Mouse (Mus musculus) neural tube, embryonic 11.5 days (tissue): ENCODE measurements around the gene Gm9573. TPM values are rescaled to one million over a fixed set of nuclear protein-coding genes. Genes with fewer than 3 reads are reported as not detected.

Experiments used
- ATAC-seq: fragments of 200-750 bp; cut with Nextera tagmentation; 2 replicates; pipeline ENCODE4 v1.8.0; 2017; ENCODE audit warnings: moderate number of reproducible peaks, mild to moderate bottlenecking, moderate TSS enrichment, moderate library complexity; ENCODE audit not compliant: insufficient read depth, low FRiP score, low TSS enrichment
- DNase-seq: peaks from one replicate; pipeline ENCODE4 v3.0.0-alpha.2; 2015; ENCODE audit warnings: low spot score
- H3K27ac ChIP-seq: fragments of 300-500 bp; sonication (generic); 2 replicates; pipeline ENCODE4 v1.5.1; 2014; ENCODE audit warnings: low read depth, mild to moderate bottlenecking, low read length
- H3K27me3 ChIP-seq: fragments of 300-500 bp; sonication (generic); 2 replicates; pipeline ENCODE4 v1.6.1; 2014; ENCODE audit warnings: mild to moderate bottlenecking, low read length, mixed read lengths; ENCODE audit not compliant: control insufficient read depth, insufficient read depth
- H3K36me3 ChIP-seq: fragments of 300-500 bp; sonication (generic); 2 replicates; pipeline ENCODE4 v1.6.1; 2014; ENCODE audit warnings: mild to moderate bottlenecking, low read length, moderate library complexity, mixed read lengths; ENCODE audit not compliant: control insufficient read depth, insufficient read depth
- H3K4me1 ChIP-seq: fragments of 300-500 bp; sonication (generic); 2 replicates; pipeline ENCODE4 v1.6.1; 2014; ENCODE audit warnings: low read length, mixed read lengths; ENCODE audit not compliant: control insufficient read depth, insufficient read depth
- H3K4me2 ChIP-seq: fragments of 300-500 bp; sonication (generic); 2 replicates; pipeline ENCODE4 v1.6.1; 2014; ENCODE audit warnings: low read depth, mild to moderate bottlenecking, moderate library complexity
- H3K4me3 ChIP-seq: fragments of 300-500 bp; sonication (generic); 2 replicates; pipeline ENCODE4 v1.5.1; 2014; ENCODE audit warnings: low read depth, low read length
- H3K9ac ChIP-seq: fragments of 300-500 bp; sonication (generic); 2 replicates; pipeline ENCODE4 v1.6.1; 2014; ENCODE audit warnings: mild to moderate bottlenecking, low read length
- H3K9me3 ChIP-seq: fragments of 300-500 bp; sonication (generic); 2 replicates; pipeline ENCODE4 v1.6.1; 2016; ENCODE audit warnings: low read length; ENCODE audit not compliant: control insufficient read depth
- WGBS: fragments of 180-500 bp; shearing (Covaris S2); extraction: QIAGEN DNeasy Blood & Tissue Kit; methylation state at CpG from one replicate; pipeline ENCODE4 v1.1.7; 2014; 5-methylcytosine and 5-hydroxymethylcytosine counted together
- polyA plus RNA-seq: library from polyadenylated mRNA; unstranded; fragments of >200 nt; fragmentation: Nextera tagmentation; extraction: Ambion mirVana; gene quantifications from 2 replicates; pipeline ENCODE4 v1.2.1, GENCODE M21; 2014

The Gm9573 gene
- polyA plus RNA-seq, 1 experiment from 2014 or later = not detected

DNA sequence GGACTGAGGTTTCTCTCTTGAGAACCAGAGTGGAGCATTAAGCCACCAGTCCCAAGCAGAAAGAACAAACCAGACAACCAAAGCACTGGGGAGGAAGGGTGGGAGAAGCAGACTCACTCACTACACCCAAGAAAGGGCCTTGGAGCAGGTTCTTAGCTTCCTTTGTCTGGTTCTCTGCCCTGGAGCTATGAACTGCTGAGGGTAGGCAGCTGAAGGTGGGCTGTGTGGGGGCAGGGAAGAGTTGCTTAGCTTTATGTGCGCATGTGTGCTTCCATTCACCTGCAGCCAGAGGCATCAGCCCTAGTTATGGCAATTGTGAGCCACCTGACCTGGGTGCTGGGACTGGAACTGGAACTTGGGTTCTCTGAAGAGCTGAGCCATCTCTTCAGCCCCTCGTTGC, 26.6 kb upstream of the Gm9573 start:
- ATAC-seq = no peak
- no peaks in the 10 kb centered on the region for H3K27me3 ChIP-seq
- H3K4me3 ChIP-seq = no peak overlapping the region
- no peak overlapping the region for H3K4me2 ChIP-seq
- no peak overlapping the region for H3K9ac ChIP-seq
- H3K27ac ChIP-seq = no peak overlapping the region
- 85% methylated on average over 2 of the region's 2 CpGs for whole genome bisulfite sequencing
- DNase-seq = no peak
- H3K4me1 ChIP-seq = no peaks in the 10 kb centered on the region
- no peaks in the 10 kb centered on the region for H3K9me3 ChIP-seq
- H3K36me3 ChIP-seq = peaks cover 4% of the 10 kb centered on the region

GRCm38 (mm10) chr17:35649429-35649828, 23.0 kb upstream of the Gm9573 start:
- no peak overlapping the region for H3K9ac ChIP-seq
- DNase-seq (no peak), ATAC-seq (no peak)
- no peaks in the 10 kb centered on the region for H3K4me1 ChIP-seq
- H3K27me3 ChIP-seq = no peaks in the 10 kb centered on the region
- no peaks in the 10 kb centered on the region for H3K36me3 ChIP-seq
- no peak overlapping the region for H3K27ac ChIP-seq
- no peak overlapping the region for H3K4me3 ChIP-seq
- 75% methylated on average over 2 of the region's 2 CpGs for WGBS
- H3K4me2 ChIP-seq = no peak overlapping the region
- H3K9me3 ChIP-seq = no peaks in the 10 kb centered on the region

DNA sequence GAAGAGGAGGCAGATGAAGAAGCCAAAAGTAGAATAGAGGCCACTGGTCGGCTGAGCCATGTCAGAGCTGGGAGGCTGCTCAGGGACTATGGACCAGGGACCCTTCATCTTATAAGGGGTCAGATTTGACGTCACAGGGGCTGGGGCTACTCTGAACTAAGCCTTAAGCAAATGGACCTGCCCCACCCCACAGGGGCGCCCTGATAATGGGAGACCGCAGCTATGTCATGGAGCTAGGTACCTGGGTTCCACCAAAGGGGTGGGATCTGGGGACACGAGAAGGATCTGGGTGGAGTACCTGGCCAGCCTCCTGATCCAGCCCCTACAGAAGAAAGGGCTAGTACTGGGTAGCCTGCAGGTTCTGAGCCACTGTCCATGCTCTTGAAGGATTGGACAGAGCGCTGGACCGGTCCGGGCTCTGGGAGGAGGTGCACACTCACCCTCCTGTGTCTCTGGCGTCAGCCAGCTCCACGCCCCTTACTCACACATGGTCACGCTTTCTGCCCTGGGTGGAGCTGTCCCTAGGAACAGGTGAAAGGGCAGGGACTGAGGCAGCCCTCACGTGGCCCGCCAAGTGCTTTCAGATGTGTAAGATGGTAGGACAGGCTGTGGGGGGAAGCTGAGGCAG, 17.3 kb upstream of the Gm9573 start, which contains the start of gene Mucl3:
TSS of gene Mucl3 (minus strand) at position 87 of the 628 bp plus-strand sequence.
- H3K4me1 ChIP-seq = no peaks in the 10 kb centered on the region
- 76% methylated on average over 13 of the region's 13 CpGs for WGBS
- H3K4me3 ChIP-seq = no peak within 1 kb of the TSS
- H3K4me2 ChIP-seq = no peak within 1 kb of the TSS
- H3K36me3 ChIP-seq = no peaks in the 10 kb centered on the region
- DNase-seq (no peak), ATAC-seq (no peak)
- H3K27me3 ChIP-seq = no peaks in the 10 kb centered on the region
- no peak within 1 kb of the TSS for H3K9ac ChIP-seq
- H3K27ac ChIP-seq = no peak within 1 kb of the TSS
- H3K9me3 ChIP-seq = no peaks in the 10 kb centered on the region

- Histone ChIP-seq H3K27ac (no peak overlapping the region), H3K4me2 (no peak overlapping the region), H3K27me3 (0 out of 2 replicates have a peak, but pooled peaks cover 2% of the 10 kb centered on the region), H3K4me1 (no peaks in the 10 kb centered on the region), H3K36me3 (no peaks in the 10 kb centered on the region), H3K9me3 (no peaks in the 10 kb centered on the region), H3K4me3 (no peak overlapping the region), H3K9ac (no peak overlapping the region)
- WGBS = 85% methylated on average over 6 of the region's 6 CpGs
- no peak for DNase-seq
- ATAC-seq = no peak
Measured at GRCm38 (mm10) chr17:35639352-35639751, 12.9 kb upstream of the Gm9573 start.

DNA sequence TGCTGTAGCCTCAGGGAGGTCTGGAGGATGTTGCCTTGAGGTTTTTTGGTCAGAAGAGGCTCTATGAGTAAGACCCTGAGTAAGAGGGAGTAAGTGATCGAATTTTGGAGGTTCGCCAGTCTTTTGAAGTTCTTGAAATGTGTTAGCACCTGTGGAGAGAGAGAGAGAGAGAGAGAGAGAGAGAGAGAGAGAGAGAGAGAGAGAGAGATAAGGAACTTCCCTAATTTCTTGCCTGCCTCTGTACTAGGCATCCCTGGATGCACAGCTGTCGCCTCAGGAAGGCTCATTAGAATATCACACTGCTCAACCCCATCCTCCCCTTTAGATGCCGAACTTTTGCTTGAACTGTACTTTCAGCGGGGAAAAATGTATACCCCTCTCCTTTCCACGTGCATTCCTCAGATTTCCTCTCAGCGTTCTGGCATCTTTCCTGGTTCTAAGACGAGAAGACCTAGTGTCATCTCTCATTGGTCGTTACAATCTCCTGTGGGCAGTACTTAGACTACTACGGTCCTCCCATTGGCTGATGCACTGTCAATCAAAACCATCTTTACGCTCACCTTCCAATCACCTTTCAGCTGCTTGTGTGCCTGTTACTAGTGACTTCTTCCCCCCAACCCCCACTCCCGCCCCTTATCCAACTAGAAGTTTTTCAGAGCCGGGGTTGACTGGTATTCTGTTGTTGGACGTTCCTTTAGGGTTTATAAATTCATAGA, 12.2 kb upstream of the Gm9573 start:
- Histone ChIP-seq H3K4me3 (no peak overlapping the region), H3K4me1 (no peaks in the 10 kb centered on the region), H3K27me3 (0 out of 2 replicates have a peak, but pooled peaks cover 2% of the 10 kb centered on the region), H3K9ac (no peak overlapping the region), H3K27ac (no peak overlapping the region), H3K36me3 (no peaks in the 10 kb centered on the region), H3K4me2 (no peak overlapping the region), H3K9me3 (no peaks in the 10 kb centered on the region)
- peak; percentile 75 for ATAC-seq
- WGBS = 29% methylated on average over 14 of the region's 14 CpGs
- DNase-seq = peak; percentile 67

DNA sequence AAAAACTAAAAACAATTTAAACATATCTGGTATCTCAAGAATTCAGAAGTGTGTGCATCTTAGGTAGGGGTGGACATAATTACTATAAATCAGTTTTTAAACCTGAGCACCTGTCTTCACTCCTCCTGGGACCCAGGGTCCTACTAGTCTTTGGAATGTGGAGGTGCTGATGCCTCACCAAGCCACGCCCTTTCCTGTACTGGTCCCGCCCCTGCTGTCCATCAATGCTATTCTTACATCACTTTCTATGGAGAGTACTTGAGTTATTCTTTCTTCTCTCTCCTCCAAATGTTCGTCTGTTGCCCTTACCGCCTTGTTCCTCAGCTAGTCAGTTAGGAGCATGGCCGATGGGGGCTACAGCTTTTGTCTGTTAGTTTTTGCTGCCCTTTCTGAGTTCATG, 9.9 kb upstream of the Gm9573 start:
- 49% methylated on average over 5 of the region's 5 CpGs for WGBS
- no peaks in the 10 kb centered on the region for H3K4me1 ChIP-seq
- no peak for DNase-seq
- no peak overlapping the region for H3K27ac ChIP-seq
- H3K36me3 ChIP-seq = no peaks in the 10 kb centered on the region
- no peak overlapping the region for H3K4me2 ChIP-seq
- H3K9me3 ChIP-seq = no peaks in the 10 kb centered on the region
- H3K27me3 ChIP-seq = 0 out of 2 replicates have a peak, but pooled peaks cover 2% of the 10 kb centered on the region
- ATAC-seq = no peak
- H3K9ac ChIP-seq = no peak overlapping the region
- H3K4me3 ChIP-seq = no peak overlapping the region

DNA sequence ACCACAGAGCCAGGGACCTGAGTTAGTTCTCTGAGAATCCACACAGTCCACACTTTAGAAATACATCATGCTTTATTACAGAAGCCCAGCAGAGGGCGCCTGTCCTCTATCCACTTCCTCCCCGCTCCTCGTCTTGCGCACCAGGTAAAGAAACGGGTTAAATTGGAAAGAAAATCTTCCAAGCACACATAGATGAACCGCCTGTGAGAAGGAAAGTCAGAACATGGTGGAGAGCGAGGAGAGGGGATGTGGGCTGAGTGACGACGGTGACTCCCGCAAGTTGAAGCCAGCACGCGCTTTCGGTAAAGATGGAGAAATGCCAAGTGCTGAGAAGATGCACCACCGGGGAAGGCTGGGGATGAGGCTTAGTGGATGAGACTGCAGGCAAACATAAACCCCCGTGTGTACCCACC, 9.3 kb upstream of the Gm9573 start:
- Histone ChIP-seq H3K27ac (no peak overlapping the region), H3K9ac (peak overlapping the region; percentile 22; the same call in 1 of the 2 replicates), H3K4me3 (peak overlapping the region; percentile 21; the same call in 1 of the 2 replicates), H3K36me3 (no peaks in the 10 kb centered on the region), H3K4me2 (peak overlapping the region; percentile 52), H3K27me3 (0 out of 2 replicates have a peak, but pooled peaks cover 2% of the 10 kb centered on the region), H3K4me1 (no peaks in the 10 kb centered on the region), H3K9me3 (no peaks in the 10 kb centered on the region)
- DNase-seq = peak; percentile 72
- 2% methylated on average over 15 of the region's 15 CpGs for WGBS
- ATAC-seq = no peak

DNA sequence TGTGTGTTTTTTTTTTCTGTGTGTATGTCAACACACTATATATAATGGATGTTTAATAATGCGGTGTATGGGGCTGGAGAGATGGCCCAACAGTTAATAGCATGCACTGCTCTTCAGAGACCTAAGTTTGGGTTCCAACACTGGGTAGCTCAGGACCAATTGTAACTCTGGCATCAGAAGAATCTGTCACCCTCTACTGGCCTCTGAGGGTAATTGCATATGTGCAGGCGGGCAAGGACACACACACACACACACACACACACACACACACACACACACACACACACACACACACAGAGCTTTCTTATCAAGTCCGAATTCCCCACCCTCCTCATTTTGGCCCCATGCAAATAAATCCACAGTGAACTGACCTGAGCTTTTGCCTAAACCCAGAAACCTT, 8.8 kb upstream of the Gm9573 start:
- H3K9ac ChIP-seq = no peak overlapping the region
- no peak overlapping the region for H3K27ac ChIP-seq
- H3K4me1 ChIP-seq = no peaks in the 10 kb centered on the region
- ATAC-seq (no peak), DNase-seq (no peak)
- WGBS = 78% methylated on average over 3 of the region's 3 CpGs
- H3K36me3 ChIP-seq = no peaks in the 10 kb centered on the region
- 0 out of 2 replicates have a peak, but pooled peaks cover 2% of the 10 kb centered on the region for H3K27me3 ChIP-seq
- no peak overlapping the region for H3K4me2 ChIP-seq
- H3K9me3 ChIP-seq = no peaks in the 10 kb centered on the region
- no peak overlapping the region for H3K4me3 ChIP-seq

DNA sequence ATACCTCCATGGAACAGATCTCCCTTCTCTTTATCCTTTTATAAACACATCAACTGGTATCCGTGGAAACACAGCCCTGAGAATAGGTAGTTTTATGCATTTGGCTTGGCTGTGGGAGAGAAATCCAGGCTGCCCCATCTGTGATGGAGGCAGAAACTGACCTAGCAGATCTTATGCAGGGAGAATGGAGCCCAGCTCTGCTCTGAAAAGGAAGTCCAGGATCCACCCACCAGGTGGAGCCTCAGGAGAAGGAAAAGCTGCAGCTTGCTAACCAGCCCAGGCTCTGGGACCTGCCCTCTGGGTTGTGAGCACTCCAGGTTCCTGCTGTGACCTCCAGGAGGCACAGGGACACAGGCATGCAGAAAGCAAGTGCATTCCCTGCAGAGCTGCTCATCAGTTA, 7.6 kb upstream of the Gm9573 start:
- ATAC-seq (no peak), DNase-seq (peak; percentile 35)

More for the DNA sequence above, 7.6 kb upstream of the Gm9573 start:
- 0 out of 2 replicates have a peak, but pooled peaks cover 2% of the 10 kb centered on the region for H3K27me3 ChIP-seq
- H3K4me2 ChIP-seq = no peak overlapping the region
- no peak overlapping the region for H3K4me3 ChIP-seq
- H3K4me1 ChIP-seq = no peaks in the 10 kb centered on the region
- 44% methylated on average over 1 of the region's 1 CpGs for WGBS
- H3K36me3 ChIP-seq = no peaks in the 10 kb centered on the region
- no peaks in the 10 kb centered on the region for H3K9me3 ChIP-seq
- no peak overlapping the region for H3K9ac ChIP-seq
- H3K27ac ChIP-seq = no peak overlapping the region
